Mouse (Mus musculus) neural tube, embryonic 15.5 days (tissue): ENCODE results near the gene Rdh8. TPM values are rescaled to one million over a fixed set of nuclear protein-coding genes. Genes with fewer than 3 reads are reported as not detected.

Source experiments
- ATAC-seq: fragments of 200-750 bp; cut with Nextera tagmentation; 2 replicates; pipeline ENCODE4 v1.8.0; 2017; ENCODE audit warnings: mild to moderate bottlenecking, moderate TSS enrichment, moderate library complexity; ENCODE audit not compliant: low FRiP score
- H3K27ac ChIP-seq: fragments of 300-500 bp; sonication (generic); replicated peaks from 2 replicates; pipeline ENCODE4 v1.5.1; 2015; ENCODE audit warnings: mild to moderate bottlenecking, inconsistent platforms
- H3K27me3 ChIP-seq: fragments of 300-500 bp; sonication (generic); replicated peaks from 2 replicates; pipeline ENCODE4 v1.6.1; 2015; ENCODE audit warnings: inconsistent platforms
- H3K36me3 ChIP-seq: fragments of 300-500 bp; sonication (generic); 2 replicates; pipeline ENCODE4 v1.6.1; 2015; ENCODE audit warnings: inconsistent platforms
- H3K4me1 ChIP-seq: fragments of 300-500 bp; sonication (generic); 2 replicates; pipeline ENCODE4 v1.6.1; 2015; ENCODE audit warnings: inconsistent platforms
- H3K4me2 ChIP-seq: fragments of 300-500 bp; sonication (generic); 2 replicates; pipeline ENCODE4 v1.6.1; 2015; ENCODE audit warnings: inconsistent platforms, mild to moderate bottlenecking, moderate library complexity
- H3K4me3 ChIP-seq: fragments of 300-500 bp; sonication (generic); replicated peaks from 2 replicates; pipeline ENCODE4 v1.5.1; 2015; ENCODE audit warnings: mild to moderate bottlenecking, inconsistent platforms
- H3K9ac ChIP-seq: fragments of 300-500 bp; sonication (generic); replicated peaks from 2 replicates; pipeline ENCODE4 v1.6.1; 2015; ENCODE audit warnings: mild to moderate bottlenecking, inconsistent platforms
- H3K9me3 ChIP-seq: fragments of 300-500 bp; sonication (generic); replicated peaks from 2 replicates; pipeline ENCODE4 v1.6.1; 2016; ENCODE audit warnings: inconsistent platforms
- WGBS: fragments of 180-500 bp; shearing (Covaris S2); methylation state at CpG from one replicate; pipeline ENCODE4 v1.1.7; 2015; ENCODE audit warnings: mixed read lengths; 5-methylcytosine and 5-hydroxymethylcytosine counted together
- polyA plus RNA-seq: library from polyadenylated mRNA; unstranded; fragments of >200 nt; fragmentation: Nextera tagmentation; extraction: Ambion mirVana; gene quantifications from 2 replicates; pipeline ENCODE4 v1.2.1, GENCODE M21; 2015

The Rdh8 gene
- polyA plus RNA-seq, 1 experiment from 2014 or later = not detected

DNA sequence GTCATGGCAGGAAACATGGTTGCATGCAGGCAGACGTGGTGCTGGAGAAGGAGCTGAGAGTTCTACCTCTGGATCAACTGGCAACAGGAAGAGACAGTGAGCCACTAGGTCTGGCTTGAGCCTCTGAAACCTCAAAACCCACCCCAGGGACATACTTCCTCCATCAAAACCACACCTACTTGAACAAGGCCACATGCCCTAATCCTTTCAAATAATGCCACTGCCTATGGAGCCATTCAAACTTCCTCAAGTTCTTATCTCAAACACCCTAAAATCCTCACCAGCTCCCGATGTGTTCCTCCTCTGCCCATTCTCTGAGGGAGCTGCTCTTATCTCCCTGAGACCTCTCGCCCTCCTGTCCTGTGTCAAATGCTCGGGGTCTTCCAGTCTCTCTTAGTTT is 23.9 kb downstream of the Rdh8 start:
- no peak for ATAC-seq
- no peak overlapping the region for H3K4me2 ChIP-seq
- WGBS = 74% methylated on average over 4 of the region's 4 CpGs
- no peak overlapping the region for H3K4me3 ChIP-seq
- H3K9me3 ChIP-seq = no peaks in the 10 kb centered on the region
- H3K9ac ChIP-seq = no peak overlapping the region
- H3K4me1 ChIP-seq = no peaks in the 10 kb centered on the region
- no peaks in the 10 kb centered on the region for H3K36me3 ChIP-seq
- H3K27ac ChIP-seq = no peak overlapping the region
- H3K27me3 ChIP-seq = no peaks in the 10 kb centered on the region

- H3K36me3 ChIP-seq = no peaks in the 10 kb centered on the region
- no peak overlapping the region for H3K4me3 ChIP-seq
- no peaks in the 10 kb centered on the region for H3K4me1 ChIP-seq
- no peak for ATAC-seq
- WGBS = 26% methylated on average over 2 of the region's 2 CpGs
- H3K9ac ChIP-seq = no peak overlapping the region
- no peak overlapping the region for H3K4me2 ChIP-seq
- H3K27ac ChIP-seq = no peak overlapping the region
- no peaks in the 10 kb centered on the region for H3K9me3 ChIP-seq
- no peaks in the 10 kb centered on the region for H3K27me3 ChIP-seq
Observed at GRCm38 (mm10) chr9:20842670-20843069, 24.4 kb downstream of the Rdh8 start.

- no peak for ATAC-seq
- H3K27me3 ChIP-seq = 0 out of 2 replicates have a peak, but pooled peaks cover 3% of the 10 kb centered on the region
- H3K9ac ChIP-seq = no peak overlapping the region
- H3K9me3 ChIP-seq = no peaks in the 10 kb centered on the region
- H3K4me1 ChIP-seq = no peaks in the 10 kb centered on the region
- WGBS = 89% methylated on average over 2 of the region's 2 CpGs
- no peak overlapping the region for H3K27ac ChIP-seq
- H3K4me3 ChIP-seq = no peak overlapping the region
- no peaks in the 10 kb centered on the region for H3K36me3 ChIP-seq
- no peak overlapping the region for H3K4me2 ChIP-seq
Observed at GRCm38 (mm10) chr9:20850179-20850578, 31.9 kb downstream of the Rdh8 start.

- H3K9ac ChIP-seq = no peak overlapping the region
- no peak for ATAC-seq
- H3K4me1 ChIP-seq = no peaks in the 10 kb centered on the region
- H3K27ac ChIP-seq = no peak overlapping the region
- WGBS = 11% methylated on average over 6 of the region's 6 CpGs
- H3K4me2 ChIP-seq = no peak overlapping the region
- H3K27me3 ChIP-seq = peaks cover 14% of the 10 kb centered on the region; the same call in 1 of the 2 replicates
- H3K36me3 ChIP-seq = no peaks in the 10 kb centered on the region
- H3K4me3 ChIP-seq = no peak overlapping the region
- no peaks in the 10 kb centered on the region for H3K9me3 ChIP-seq
Observed at GRCm38 (mm10) chr9:20857131-20857530, 38.8 kb downstream of the Rdh8 start.

- ATAC-seq = no peak
- Histone ChIP-seq H3K9ac (no peak overlapping the region), H3K4me1 (no peaks in the 10 kb centered on the region), H3K27me3 (peaks cover 13% of the 10 kb centered on the region; the same call in 1 of the 2 replicates), H3K36me3 (no peaks in the 10 kb centered on the region), H3K9me3 (no peaks in the 10 kb centered on the region), H3K27ac (no peak overlapping the region), H3K4me3 (no peak overlapping the region), H3K4me2 (no peak overlapping the region)
- 56% methylated on average over 6 of the region's 6 CpGs for WGBS
Observed at GRCm38 (mm10) chr9:20859926-20860325, 41.6 kb downstream of the Rdh8 start.

DNA sequence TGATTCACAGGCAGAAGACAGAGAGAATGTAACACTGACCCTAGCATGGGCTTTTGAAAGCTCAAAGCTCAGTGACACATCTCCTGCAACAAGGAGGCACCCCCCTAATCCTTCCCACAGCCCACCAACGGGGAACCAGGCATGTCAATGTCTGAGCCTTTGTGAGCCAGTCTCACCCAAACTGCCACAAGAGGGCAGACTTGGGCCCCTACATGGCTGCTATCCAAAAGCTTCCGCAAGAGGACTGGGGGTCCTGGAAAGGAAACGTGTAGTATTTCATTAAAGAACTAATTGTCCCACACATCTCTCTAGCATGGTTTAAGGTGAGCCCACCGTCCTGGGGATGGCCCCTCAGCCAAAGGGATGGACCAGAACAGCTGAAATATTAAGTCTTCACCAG is 43.5 kb downstream of the Rdh8 start:
- no peaks in the 10 kb centered on the region for H3K9me3 ChIP-seq
- H3K4me1 ChIP-seq = no peaks in the 10 kb centered on the region
- H3K9ac ChIP-seq = no peak overlapping the region
- 20% methylated on average over 4 of the region's 4 CpGs for WGBS
- no peaks in the 10 kb centered on the region for H3K36me3 ChIP-seq
- ATAC-seq = no peak
- no peak overlapping the region for H3K27ac ChIP-seq
- H3K27me3 ChIP-seq = peaks cover 16% of the 10 kb centered on the region; the same call in 1 of the 2 replicates
- H3K4me3 ChIP-seq = no peak overlapping the region
- no peak overlapping the region for H3K4me2 ChIP-seq

DNA sequence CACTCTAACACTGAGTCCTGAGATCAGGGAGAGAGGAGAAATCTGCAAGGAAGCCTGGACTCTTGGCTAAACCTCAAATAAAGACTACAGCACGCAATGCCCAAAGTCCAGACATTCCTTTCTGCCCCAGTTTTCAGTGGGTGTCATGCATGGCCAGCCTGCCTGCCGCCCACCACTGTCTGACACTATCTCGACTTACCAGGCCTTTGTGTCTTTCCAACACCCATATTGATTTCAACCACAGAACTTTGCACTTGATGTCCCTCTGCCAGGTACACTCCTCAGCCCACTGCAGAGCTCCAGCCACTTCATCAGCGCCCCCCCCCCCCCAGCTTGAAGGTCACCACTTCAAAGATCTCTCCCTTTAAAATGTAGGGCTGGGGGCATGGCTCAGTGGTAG is 43.9 kb downstream of the Rdh8 start:
- Histone ChIP-seq H3K9ac (no peak overlapping the region), H3K9me3 (no peaks in the 10 kb centered on the region), H3K4me1 (no peaks in the 10 kb centered on the region), H3K27me3 (peaks cover 20% of the 10 kb centered on the region), H3K4me3 (no peak overlapping the region), H3K4me2 (no peak overlapping the region), H3K36me3 (no peaks in the 10 kb centered on the region), H3K27ac (no peak overlapping the region)
- ATAC-seq = no peak
- 62% methylated on average over 4 of the region's 4 CpGs for WGBS

- Histone ChIP-seq H3K4me3 (no peak overlapping the region), H3K4me1 (peaks cover 10% of the 10 kb centered on the region), H3K9ac (no peak overlapping the region), H3K4me2 (no peak overlapping the region), H3K27me3 (peaks cover 48% of the 10 kb centered on the region), H3K36me3 (no peaks in the 10 kb centered on the region), H3K27ac (no peak overlapping the region), H3K9me3 (no peaks in the 10 kb centered on the region)
- 58% methylated on average over 3 of the region's 3 CpGs for WGBS
- ATAC-seq = no peak
Observed at GRCm38 (mm10) chr9:20866879-20867278, 48.6 kb downstream of the Rdh8 start.

- H3K9me3 ChIP-seq = no peaks in the 10 kb centered on the region
- H3K4me3 ChIP-seq = peak within 1 kb of the TSS; percentile 44
- 7% methylated on average over 53 of the region's 53 CpGs for WGBS
- H3K4me2 ChIP-seq = peak within 1 kb of the TSS; percentile 61
- H3K27ac ChIP-seq = no peak within 1 kb of the TSS
- H3K27me3 ChIP-seq = peaks cover 51% of the 10 kb centered on the region
- no peaks in the 10 kb centered on the region for H3K36me3 ChIP-seq
- peak; percentile 70 for ATAC-seq
- peaks cover 10% of the 10 kb centered on the region for H3K4me1 ChIP-seq
- H3K9ac ChIP-seq = peak within 1 kb of the TSS; percentile 31
Observed at GRCm38 (mm10) chr9:20868448-20869001, 50.2 kb downstream of the Rdh8 start, which contains the start of gene A230050P20Rik. A230050P20Rik (plus strand) TSS chr9:20868642.

- Histone ChIP-seq H3K36me3 (no peaks in the 10 kb centered on the region), H3K27ac (no peak overlapping the region), H3K4me1 (peaks cover 10% of the 10 kb centered on the region), H3K9me3 (no peaks in the 10 kb centered on the region), H3K9ac (no peak overlapping the region), H3K4me3 (peak overlapping the region; percentile 44), H3K4me2 (peak overlapping the region; percentile 61), H3K27me3 (peaks cover 51% of the 10 kb centered on the region)
- peak; percentile 30; the same call in 1 of the 2 replicates for ATAC-seq
- WGBS = 4% methylated on average over 19 of the region's 19 CpGs
Observed at GRCm38 (mm10) chr9:20869246-20869645, 50.9 kb downstream of the Rdh8 start.

DNA sequence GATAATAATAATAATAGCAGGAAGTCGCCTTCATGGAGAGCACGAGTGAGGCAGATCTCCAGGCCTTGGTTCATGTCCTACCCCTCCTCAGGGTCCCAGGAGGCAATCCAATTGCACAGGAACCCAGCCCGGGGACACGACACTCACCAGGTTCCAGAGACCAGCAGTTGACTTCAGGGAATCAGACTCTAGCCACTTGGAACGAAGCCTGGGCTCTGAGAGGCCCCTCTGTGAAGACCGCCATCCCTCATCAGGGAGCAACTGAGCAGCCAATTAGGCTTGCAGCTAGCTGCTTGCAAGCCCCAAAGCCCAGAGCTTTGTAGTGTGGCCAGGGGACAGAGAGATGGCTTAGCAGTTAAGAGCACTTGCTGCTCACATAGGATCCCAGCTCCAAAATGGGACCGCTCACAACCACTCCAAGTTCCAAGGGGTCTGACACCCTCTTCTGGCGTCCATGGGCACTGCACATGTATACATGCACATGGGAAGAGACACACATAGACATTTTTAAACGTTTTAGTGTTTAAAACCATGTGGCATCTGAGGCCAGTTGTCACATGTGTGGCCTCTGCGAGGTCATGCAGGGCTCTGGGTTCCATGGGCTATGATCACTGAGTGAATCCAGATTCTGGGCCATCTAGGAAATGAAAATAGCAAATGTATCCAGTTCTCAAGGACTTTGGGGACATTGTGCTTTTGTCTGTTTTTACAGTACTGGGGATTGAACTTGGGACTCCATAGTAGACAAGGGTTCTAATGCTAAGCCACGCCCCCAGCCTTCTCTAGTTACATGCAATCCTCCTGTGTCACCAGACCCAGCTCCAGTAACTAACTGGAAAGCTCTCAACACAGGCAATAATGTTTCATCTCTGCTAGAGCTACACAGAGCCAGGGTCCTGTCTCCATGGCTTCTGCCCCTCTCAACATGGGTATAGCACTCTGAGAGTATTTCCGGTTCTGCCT is 52.2 kb downstream of the Rdh8 start:
- H3K9me3 ChIP-seq = no peaks in the 10 kb centered on the region
- H3K4me1 ChIP-seq = peaks cover 10% of the 10 kb centered on the region
- H3K4me2 ChIP-seq = no peak overlapping the region
- H3K27me3 ChIP-seq = peaks cover 48% of the 10 kb centered on the region
- H3K9ac ChIP-seq = no peak overlapping the region
- WGBS = 75% methylated on average over 12 of the region's 12 CpGs
- no peak overlapping the region for H3K4me3 ChIP-seq
- H3K27ac ChIP-seq = no peak overlapping the region
- H3K36me3 ChIP-seq = no peaks in the 10 kb centered on the region
- ATAC-seq = no peak

DNA sequence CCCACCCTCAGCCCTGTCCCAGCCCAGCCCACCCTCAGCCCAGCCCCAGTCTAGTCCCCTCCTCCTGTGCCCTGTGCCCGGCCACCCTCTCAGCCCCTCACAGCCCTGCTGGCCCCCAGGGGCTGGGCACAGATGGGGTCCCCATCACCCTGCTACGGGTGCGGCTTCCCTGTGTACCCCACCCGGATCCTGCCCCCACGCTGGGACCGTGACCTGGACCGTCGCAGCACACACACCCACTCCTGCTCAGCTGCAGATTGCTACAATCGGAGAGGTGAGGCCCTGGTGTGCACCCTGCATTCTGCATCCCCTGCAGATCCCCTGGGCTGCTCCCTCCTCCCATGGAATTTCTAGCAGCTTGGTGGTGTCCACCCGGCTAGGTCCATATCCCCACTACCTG is 54.7 kb downstream of the Rdh8 start:
- 91% methylated on average over 10 of the region's 10 CpGs for WGBS
- Histone ChIP-seq H3K4me2 (no peak overlapping the region), H3K9ac (no peak overlapping the region), H3K4me1 (peaks cover 22% of the 10 kb centered on the region), H3K36me3 (no peaks in the 10 kb centered on the region), H3K4me3 (no peak overlapping the region), H3K9me3 (no peaks in the 10 kb centered on the region), H3K27me3 (peaks cover 34% of the 10 kb centered on the region), H3K27ac (no peak overlapping the region)
- no peak for ATAC-seq
